Mouse (Mus musculus) erythroblast, embryonic 14.5 days (primary cell): Measurements from ENCODE around the gene Gm10392. TPM values are rescaled to one million over a fixed set of nuclear protein-coding genes. Genes with fewer than 3 reads are reported as not detected.
"Not testable (repeated sequence)": the region's sequence is repeated elsewhere in the genome, so short reads cannot be mapped to it uniquely, and the experiment has no call there.

ENCODE experiments used
- H3K27me3 ChIP-seq: 2 replicates; pipeline ENCODE4 v1.6.1; 2012; ENCODE audit warnings: inconsistent platforms; ENCODE audit not compliant: control insufficient read depth
- H3K36me3 ChIP-seq: 2 replicates; pipeline ENCODE4 v1.6.1; 2012; ENCODE audit warnings: mild to moderate bottlenecking, inconsistent platforms; ENCODE audit not compliant: control insufficient read depth
- H3K4me1 ChIP-seq: 2 replicates; pipeline ENCODE4 v1.6.1; 2012; ENCODE audit warnings: inconsistent platforms; ENCODE audit not compliant: control insufficient read depth
- H3K4me3 ChIP-seq: replicated peaks from 2 replicates; pipeline ENCODE3; 2012; ENCODE audit warnings: moderate library complexity, mild to moderate bottlenecking, inconsistent platforms
- H3K9me3 ChIP-seq: 2 replicates; pipeline ENCODE4 v1.6.1; 2012; ENCODE audit warnings: low read length, inconsistent platforms, mixed read lengths; ENCODE audit not compliant: control insufficient read depth
- GATA1 ChIP-seq: IDR thresholded peaks from 2 replicates; pipeline ENCODE4 v1.6.1; 2012; ENCODE audit warnings: low read length, inconsistent platforms, mixed read lengths
- TAL1 ChIP-seq: IDR thresholded peaks from 3 replicates; pipeline ENCODE4 v1.6.1; 2012; ENCODE audit warnings: low read length, inconsistent platforms, mixed read lengths
- polyA plus RNA-seq: library from polyadenylated mRNA; stranded (reverse); fragments of >175 nt; gene quantifications from 2 replicates; pipeline ENCODE4 v1.2.3, GENCODE M21; 2012

The Gm10392 gene
- polyA plus RNA-seq: not detected in 2 replicates

- H3K9me3 ChIP-seq: peaks cover 13% of the 10 kb centered on the region
- no peak for TF ChIP-seq GATA1
- TF ChIP-seq TAL1: no peak
- peaks cover 68% of the 10 kb centered on the region for H3K27me3 ChIP-seq
- no peaks in the 10 kb centered on the region for H3K36me3 ChIP-seq
- peaks cover 19% of the 10 kb centered on the region for H3K4me1 ChIP-seq
- no peak within 1 kb of the TSS for H3K4me3 ChIP-seq
Observed at GRCm38 (mm10) chr11:77519043-77519442, at the start of gene Gm10392. Gene Gm10392, minus strand, starts transcription at chr11:77519198.

- no peak for TF ChIP-seq GATA1
- TF ChIP-seq TAL1: no peak
- Histone ChIP-seq H3K27me3 (no peaks in the 10 kb centered on the region), H3K36me3 (peaks cover 89% of the 10 kb centered on the region), H3K4me1 (no peaks in the 10 kb centered on the region), H3K9me3 (no peaks in the 10 kb centered on the region), H3K4me3 (no peak overlapping the region)
Observed at GRCm38 (mm10) chr11:77545261-77545660, 26.3 kb upstream of the Gm10392 start.

GRCm38 (mm10) chr11:77532202-77532846 is 13.3 kb upstream of the Gm10392 start:
- Histone ChIP-seq H3K9me3 (no peaks in the 10 kb centered on the region), H3K27me3 (no peaks in the 10 kb centered on the region), H3K4me3 (no peak overlapping the region), H3K4me1 (no peaks in the 10 kb centered on the region), H3K36me3 (peaks cover 37% of the 10 kb centered on the region)
- no peak for TF ChIP-seq GATA1

GRCm38 (mm10) chr11:77530862-77531261 is 11.9 kb upstream of the Gm10392 start:
- Histone ChIP-seq H3K9me3 (no peaks in the 10 kb centered on the region), H3K4me1 (no peaks in the 10 kb centered on the region), H3K4me3 (no peak overlapping the region), H3K27me3 (no peaks in the 10 kb centered on the region), H3K36me3 (peaks cover 22% of the 10 kb centered on the region)
- TF ChIP-seq TAL1: no peak
- TF ChIP-seq GATA1: no peak

- H3K4me1 ChIP-seq: no peaks in the 10 kb centered on the region
- no peak overlapping the region for H3K4me3 ChIP-seq
- no peaks in the 10 kb centered on the region for H3K9me3 ChIP-seq
- no peaks in the 10 kb centered on the region for H3K27me3 ChIP-seq
- no peak for TF ChIP-seq GATA1
- no peak for TF ChIP-seq TAL1
- H3K36me3 ChIP-seq: peaks cover 13% of the 10 kb centered on the region
Observed at GRCm38 (mm10) chr11:77529644-77530043, 10.6 kb upstream of the Gm10392 start.

- H3K27me3 ChIP-seq, H3K4me1 ChIP-seq, H3K36me3 ChIP-seq, H3K9me3 ChIP-seq, H3K4me3 ChIP-seq: not testable (repeated sequence)
Observed at GRCm38 (mm10) chr11:77528420-77528819, 9.4 kb upstream of the Gm10392 start.

GRCm38 (mm10) chr11:77525804-77526486 is 6.9 kb upstream of the Gm10392 start:
- TF ChIP-seq TAL1: no peak
- TF ChIP-seq GATA1: no peak
- peaks cover 3% of the 10 kb centered on the region; the same call in 1 of the 2 replicates for H3K9me3 ChIP-seq
- H3K36me3 ChIP-seq: peaks cover 3% of the 10 kb centered on the region; the same call in 1 of the 2 replicates
- H3K4me3 ChIP-seq: no peak overlapping the region
- peaks cover 4% of the 10 kb centered on the region; the same call in 1 of the 2 replicates for H3K27me3 ChIP-seq
- H3K4me1 ChIP-seq: no peaks in the 10 kb centered on the region

- Histone ChIP-seq H3K27me3 (peaks cover 50% of the 10 kb centered on the region), H3K4me3 (no peak overlapping the region), H3K4me1 (peaks cover under 1% of the 10 kb centered on the region), H3K9me3 (peaks cover 4% of the 10 kb centered on the region), H3K36me3 (no peaks in the 10 kb centered on the region)
- TF ChIP-seq TAL1: no peak
- no peak for TF ChIP-seq GATA1
Observed at GRCm38 (mm10) chr11:77520601-77521529, 1.9 kb upstream of the Gm10392 start.

GRCm38 (mm10) chr11:77518051-77518798 is 773 bp downstream of the Gm10392 start:
- no peak overlapping the region for H3K4me3 ChIP-seq
- peaks cover 26% of the 10 kb centered on the region for H3K4me1 ChIP-seq
- H3K9me3 ChIP-seq: peaks cover 9% of the 10 kb centered on the region
- H3K27me3 ChIP-seq: peaks cover 75% of the 10 kb centered on the region
- H3K36me3 ChIP-seq: no peaks in the 10 kb centered on the region
- TF ChIP-seq GATA1 (no peak), TAL1 (no peak)
